Mouse (Mus musculus): ENCODE data around the gene Gm20388.

Gm20388 gene

DNA sequence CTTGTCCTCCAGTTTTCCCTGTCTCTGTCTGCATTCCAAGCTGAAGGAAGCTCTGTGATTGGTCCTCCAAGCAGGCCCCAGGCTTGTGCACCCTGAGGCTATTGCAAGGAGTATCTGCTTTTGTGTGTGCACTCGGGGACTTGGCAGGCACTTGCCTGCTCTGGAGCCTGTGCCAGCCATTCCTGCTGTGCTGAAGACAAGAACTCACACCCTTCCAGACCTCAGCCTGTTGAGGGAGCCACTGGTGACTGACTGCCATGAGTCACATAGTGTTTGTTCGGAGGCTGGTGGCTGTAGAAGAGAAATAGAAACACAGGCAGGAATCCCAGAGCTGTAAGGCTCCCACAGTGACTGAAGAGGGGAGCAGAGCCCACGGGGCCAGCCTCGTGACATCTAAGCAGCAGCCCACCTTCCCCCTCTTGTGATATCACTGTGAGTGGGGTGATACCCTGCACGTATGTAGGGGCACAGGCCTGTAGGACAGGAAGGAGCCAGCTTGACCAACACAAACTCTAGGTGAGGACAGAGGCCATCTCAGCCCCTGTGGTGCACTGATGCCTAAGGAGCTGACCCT lies 50.0 kb downstream of the Gm20388 start:
- no peak for DNase-seq (ENCODE audit: low read depth, low spot score)

GRCm38 (mm10) chr8:119964859-119965258 lies 54.2 kb downstream of the Gm20388 start:
- DNase-seq (ENCODE audit: low read depth, low spot score), result no peak

DNA sequence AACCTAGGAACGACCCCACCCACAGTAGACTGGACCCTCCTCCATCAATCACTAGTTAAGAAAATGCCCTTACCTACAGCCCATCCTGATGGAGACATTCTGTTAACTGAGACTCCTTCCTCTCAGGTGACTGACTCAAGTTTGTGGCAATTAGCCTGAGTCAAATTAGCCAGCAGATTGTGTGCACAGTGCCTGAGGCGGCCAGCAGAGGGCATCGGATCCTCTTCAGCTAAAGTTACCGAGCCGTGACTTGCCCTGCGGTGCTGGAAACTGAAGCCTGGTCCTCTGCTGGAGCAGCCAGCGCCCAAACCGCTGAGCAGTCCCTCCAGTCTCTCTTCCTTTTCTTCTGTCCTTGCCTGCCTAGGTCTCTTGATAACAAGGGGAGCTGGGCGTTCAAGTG lies 56.8 kb downstream of the Gm20388 start:
- no peak for DNase-seq (ENCODE audit: low read depth, low spot score)

GRCm38 (mm10) chr8:119970169-119970568 lies 59.5 kb downstream of the Gm20388 start:
- DNase-seq (ENCODE audit: low read depth, low spot score), result no peak

- no peak for DNase-seq (ENCODE audit: low read depth, low spot score)
Measured at GRCm38 (mm10) chr8:119972558-119972957, 61.9 kb downstream of the Gm20388 start.

DNA sequence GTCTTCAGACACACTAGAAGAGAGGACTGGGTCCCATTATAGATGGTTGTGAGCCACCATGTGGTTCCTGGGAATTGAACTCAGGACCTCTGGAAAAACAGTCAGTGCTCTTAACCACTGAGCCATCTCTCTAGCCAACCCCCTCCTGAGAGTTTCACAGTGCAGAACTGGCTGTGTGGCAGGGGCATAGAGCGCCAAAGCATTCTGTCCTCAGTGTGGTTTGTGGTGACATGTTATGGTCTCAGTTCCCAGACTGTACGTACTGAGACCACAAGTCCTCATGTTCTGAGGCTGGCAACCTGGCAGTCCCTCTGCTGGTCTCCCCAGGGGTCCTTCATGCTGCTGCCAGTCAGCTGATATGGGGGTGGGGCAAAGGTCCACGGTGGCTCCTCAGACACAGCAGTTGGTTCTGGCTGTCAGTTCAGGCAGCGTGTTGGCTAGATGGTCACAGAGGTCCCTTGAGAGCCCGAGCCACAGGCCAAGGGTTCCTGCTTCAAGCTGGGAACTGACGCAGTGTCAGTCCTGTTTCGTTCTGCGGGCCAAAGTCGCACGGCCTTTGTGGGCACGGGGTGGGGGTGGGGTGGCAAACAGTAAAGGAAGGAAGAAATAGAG lies 68.2 kb downstream of the Gm20388 start:
- DNase-seq (ENCODE audit: low read depth, low spot score), result no peak

GRCm38 (mm10) chr8:119981253-119981652 lies 70.6 kb downstream of the Gm20388 start:
- DNase-seq (ENCODE audit: low read depth, low spot score), result no peak

DNA sequence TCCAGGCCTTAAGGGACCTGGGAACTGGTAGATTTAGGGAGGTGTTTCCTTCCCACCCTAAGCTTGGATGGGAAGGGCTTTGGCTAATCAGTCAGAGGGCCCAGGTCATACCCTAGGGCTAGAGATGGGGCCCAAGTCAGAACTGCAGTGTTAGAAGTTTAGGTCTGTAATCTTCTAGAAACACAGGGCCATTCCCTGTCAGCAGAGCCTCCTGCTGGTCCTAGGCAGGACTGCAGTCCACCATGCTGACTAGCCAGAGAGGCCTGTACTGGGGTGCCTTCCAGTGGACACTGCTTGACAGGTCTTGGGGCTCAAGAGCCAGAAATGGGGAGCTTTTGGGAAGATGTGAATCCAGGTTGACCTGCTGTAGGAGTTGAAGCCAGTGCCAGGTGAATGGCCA lies 73.4 kb downstream of the Gm20388 start:
- no peak for DNase-seq (ENCODE audit: low read depth, low spot score)

- DNase-seq (ENCODE audit: low read depth, low spot score), result no peak
Measured at GRCm38 (mm10) chr8:119986174-119986573, 75.5 kb downstream of the Gm20388 start.

DNA sequence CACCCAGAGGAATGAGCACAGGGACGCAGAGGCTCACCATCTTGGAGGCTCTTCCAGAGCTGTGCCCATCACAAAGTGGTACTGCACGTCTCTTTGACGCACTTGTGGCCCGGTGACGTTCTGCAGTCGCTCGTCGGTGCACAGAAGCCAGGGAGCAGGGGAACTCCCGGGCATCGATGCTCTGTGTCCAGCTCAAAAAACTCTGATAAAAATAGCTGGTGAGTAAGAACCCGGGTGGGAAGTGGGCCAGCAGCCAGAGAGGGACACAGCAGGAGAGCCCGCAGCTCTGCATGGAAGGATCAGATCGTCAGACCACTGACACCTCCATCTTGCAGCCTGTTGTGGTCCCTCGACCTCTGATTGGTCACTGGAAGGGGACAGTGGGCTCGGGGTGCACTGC lies 77.4 kb downstream of the Gm20388 start:
- DNase-seq (ENCODE audit: low read depth, low spot score), result no peak

GRCm38 (mm10) chr8:119992249-119992648 lies 81.6 kb downstream of the Gm20388 start, which contains the start of gene Crispld2:
Crispld2 (plus strand) TSS chr8:119992438.
- DNase-seq (ENCODE audit: low read depth, low spot score), result no peak

- no peak for DNase-seq (ENCODE audit: low read depth, low spot score)
Measured at GRCm38 (mm10) chr8:119994114-119994513, 83.5 kb downstream of the Gm20388 start.

DNA sequence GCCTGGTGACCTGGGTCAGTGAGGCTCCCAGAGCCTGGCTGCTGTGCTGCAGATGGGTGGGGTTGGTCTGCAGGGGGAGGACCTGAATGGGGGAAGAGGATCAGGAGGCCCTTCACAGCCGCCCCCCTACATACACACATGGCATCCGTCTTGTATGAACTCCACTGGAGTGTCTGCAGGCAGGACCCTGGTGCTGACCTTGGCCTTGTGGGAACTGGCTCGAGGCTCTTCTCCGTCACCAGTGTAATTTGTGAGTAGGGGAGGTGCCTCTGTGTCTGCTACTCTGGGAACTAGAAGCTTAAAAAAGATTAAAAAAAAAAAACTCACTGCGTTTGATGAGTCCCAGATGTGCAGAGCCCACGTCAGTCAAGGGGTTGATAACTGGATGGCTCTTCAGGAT lies 83.9 kb downstream of the Gm20388 start:
- no peak for DNase-seq (ENCODE audit: low read depth, low spot score)

DNA sequence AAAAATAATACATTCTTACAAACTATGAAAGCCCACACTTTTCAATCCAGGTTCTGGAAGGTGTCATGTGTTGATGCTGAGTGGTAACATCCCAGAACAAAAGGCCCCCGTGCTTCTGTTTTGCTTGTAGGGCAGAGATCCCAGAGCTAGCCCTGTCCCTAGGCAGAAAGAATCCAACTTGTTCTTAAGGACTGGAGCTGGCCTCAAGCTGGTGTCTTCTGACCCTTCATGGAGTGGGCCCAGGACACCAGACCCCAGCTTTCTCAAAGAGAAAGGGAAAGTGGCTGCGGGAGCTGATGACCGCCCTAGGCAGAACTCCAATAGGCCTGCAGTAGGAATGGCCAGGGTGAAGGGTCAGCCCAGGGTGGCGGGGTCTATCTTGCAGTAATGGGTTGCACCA lies 86.6 kb downstream of the Gm20388 start:
- no peak for DNase-seq (ENCODE audit: low read depth, low spot score)

- no peak for DNase-seq (ENCODE audit: low read depth, low spot score)
Measured at GRCm38 (mm10) chr8:120000461-120000860, 89.8 kb downstream of the Gm20388 start.

DNA sequence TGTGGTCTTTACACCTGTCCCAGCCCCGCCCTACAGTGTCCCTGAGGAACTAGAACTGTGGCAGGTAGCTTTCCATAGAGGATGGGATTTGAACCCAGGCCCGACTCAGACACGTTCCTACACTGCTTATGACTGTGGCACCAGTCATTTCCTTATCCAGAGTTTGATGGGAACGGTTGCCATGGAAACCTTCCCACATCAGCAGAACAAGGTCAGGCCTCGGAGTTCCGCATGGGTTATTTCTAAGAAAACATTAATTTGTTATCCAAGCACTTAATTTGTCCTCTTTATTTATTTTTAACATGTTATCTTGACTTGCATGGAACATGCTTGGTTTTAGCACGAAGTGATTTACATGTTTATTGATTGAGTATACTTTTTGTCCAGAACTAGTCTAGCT lies 91.1 kb downstream of the Gm20388 start:
- DNase-seq (ENCODE audit: low read depth, low spot score), result no peak

- no peak for DNase-seq (ENCODE audit: low read depth, low spot score)
Measured at GRCm38 (mm10) chr8:120002348-120002747, 91.7 kb downstream of the Gm20388 start.

DNA sequence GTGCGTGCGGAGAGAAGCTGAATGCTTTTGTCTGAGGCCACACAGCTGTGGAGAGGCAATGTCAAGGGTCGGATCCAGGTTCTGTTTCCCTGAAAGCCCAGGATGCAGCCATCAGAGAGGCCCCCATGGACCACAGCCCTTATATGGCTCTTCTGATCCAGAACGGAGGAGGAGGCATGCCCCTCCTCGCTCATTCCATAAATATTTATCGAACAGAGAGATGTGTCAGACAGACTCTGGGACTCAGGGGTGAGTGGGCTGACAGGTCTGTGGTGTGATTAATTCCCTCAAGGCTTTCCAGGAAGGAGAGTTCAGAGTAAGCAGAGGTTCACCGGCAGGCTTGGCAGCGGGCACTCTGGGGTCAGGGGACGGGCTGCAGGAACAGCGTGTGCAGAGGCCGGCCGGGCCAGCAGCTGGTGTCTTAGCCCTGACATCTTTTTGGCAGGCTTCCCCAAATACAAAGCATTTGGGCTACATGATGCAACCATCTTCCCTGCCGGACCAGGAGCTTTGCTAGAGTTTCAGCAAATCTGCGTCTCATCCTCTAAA lies 93.6 kb downstream of the Gm20388 start:
- DNase-seq (ENCODE audit: low read depth, low spot score), result no peak

DNA sequence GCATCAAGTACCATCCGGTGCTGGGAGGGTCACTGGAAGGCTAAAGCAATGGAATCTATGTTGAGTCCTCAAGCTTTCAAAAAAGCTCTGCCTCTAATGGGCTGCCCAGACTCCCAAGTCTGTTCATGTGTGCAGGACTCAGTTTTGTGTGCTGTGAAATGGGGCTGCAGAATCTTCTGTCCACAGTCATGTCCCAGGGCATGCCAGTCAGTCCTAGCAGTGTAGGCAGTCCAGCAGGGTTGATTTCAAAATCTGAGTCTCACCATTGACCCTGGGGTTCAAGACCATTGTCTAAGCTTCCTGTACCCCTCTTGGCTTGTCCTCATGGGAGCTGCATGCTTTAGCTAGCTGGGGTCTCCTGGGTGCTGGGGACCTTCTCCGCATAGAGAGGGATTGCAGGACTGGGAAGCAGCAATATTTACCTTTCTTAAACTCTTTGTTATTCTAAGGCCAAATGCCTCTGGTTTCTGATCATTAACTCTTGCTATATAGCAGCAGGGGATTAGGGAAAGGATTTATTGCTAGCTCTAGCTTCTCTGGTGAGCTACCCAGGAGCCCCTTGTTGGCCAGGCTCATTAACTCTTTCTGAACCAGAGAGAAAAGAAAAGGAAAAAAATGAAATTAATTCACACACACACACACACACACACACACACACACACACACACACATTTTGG lies 94.2 kb downstream of the Gm20388 start:
- no peak for DNase-seq (ENCODE audit: low read depth, low spot score)

GRCm38 (mm10) chr8:120006645-120007160 lies 96.1 kb downstream of the Gm20388 start:
- DNase-seq (ENCODE audit: low read depth, low spot score), result no peak

DNA sequence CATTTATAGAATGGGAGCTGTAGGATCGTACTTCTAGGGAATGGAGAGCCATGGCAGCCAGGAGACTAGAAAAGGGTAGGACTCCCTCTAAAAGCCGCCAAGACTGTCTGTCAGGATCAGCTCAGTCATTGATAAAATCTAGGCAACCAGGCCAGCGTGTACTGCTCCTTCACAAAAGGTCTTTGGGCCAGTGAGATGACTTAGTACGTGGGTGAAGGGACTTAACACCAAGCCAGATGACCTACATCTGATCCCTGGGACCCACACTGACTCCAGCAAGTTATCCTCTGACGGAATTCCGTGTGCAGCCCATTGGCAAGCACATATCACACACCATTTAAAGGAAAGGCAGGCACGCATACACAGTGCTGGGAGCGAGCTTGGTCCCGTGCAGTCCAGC lies 96.5 kb downstream of the Gm20388 start:
- DNase-seq (ENCODE audit: low read depth, low spot score), result no peak

- DNase-seq (ENCODE audit: low read depth, low spot score), result no peak
Measured at GRCm38 (mm10) chr8:120009284-120009683, 98.6 kb downstream of the Gm20388 start.

DNA sequence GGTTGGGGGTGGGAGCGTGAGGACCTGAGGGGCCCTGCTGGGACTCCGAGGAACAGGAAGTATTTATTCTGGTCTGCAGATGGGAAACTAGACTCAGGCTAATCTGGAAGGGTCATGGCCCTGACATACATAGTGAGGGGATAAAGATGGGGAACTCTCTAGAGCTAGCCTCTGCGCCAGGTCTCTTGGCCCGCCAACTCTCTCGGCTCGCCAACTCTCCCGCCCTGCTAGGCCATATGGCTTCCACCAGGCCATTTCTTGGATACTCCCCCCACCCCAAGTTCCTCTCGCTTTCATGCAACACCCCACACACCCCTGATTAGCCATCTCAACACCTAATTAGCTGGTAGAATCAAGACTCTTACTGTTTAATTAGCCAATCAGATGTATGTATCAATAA lies 101.8 kb downstream of the Gm20388 start:
- DNase-seq (ENCODE audit: low read depth, low spot score), result no peak

All from c-Kit-negative CD71-positive TER-119-positive erythroid progenitor cells, embryonic 14.5 days (primary cell).